Mouse (Mus musculus): ENCODE data around the gene Ripor3.

GRCm38 (mm10) chr2:167995870-167996635 lies 14.4 kb downstream of the Ripor3 start:
- TF ChIP-seq POLR2A (IDR thresholded peaks at IDR 0.05; ENCODE audit: low read depth, low read length) (no peak), CTCF (IDR thresholded peaks at IDR 0.05; ENCODE audit: extremely low read depth, insufficient read depth, insufficient read length, insufficient replicate concordance) (no peak)

Data from spleen, adult 2 months (tissue).